Mouse (Mus musculus) gastrocnemius, postnatal 4 days (tissue): ENCODE results near the gene Gpr157. TPM values are rescaled to one million over a fixed set of nuclear protein-coding genes. Genes with fewer than 3 reads are reported as not detected.
A peak's percentile ranks its signal among the peaks of the same experiment; 100 is the strongest.

ENCODE experiments used
- DNase-seq, 2 experiments: peaks; one replicate each; pipeline ENCODE4 v3.0.0; 2021 to 2022; ENCODE audit warnings: low spot score in 2 of 2, mixed read lengths in 2 of 2
- total RNA-seq, 2 experiments: library from RNA; stranded (reverse); gene quantifications; 2 replicates each; pipeline ENCODE4 v1.2.3; 2021

Gene Gpr157
- total RNA-seq, 2 experiments from 2014 or later = 19.6 to 20.1 TPM

- DNase-seq = no peak
These were observed 18.5 kb downstream of the Gpr157 start for GRCm38 (mm10) chr4:150105671-150106070.

- DNase-seq = no peak
These were observed 19.5 kb downstream of the Gpr157 start for GRCm38 (mm10) chr4:150106637-150107036.

DNA sequence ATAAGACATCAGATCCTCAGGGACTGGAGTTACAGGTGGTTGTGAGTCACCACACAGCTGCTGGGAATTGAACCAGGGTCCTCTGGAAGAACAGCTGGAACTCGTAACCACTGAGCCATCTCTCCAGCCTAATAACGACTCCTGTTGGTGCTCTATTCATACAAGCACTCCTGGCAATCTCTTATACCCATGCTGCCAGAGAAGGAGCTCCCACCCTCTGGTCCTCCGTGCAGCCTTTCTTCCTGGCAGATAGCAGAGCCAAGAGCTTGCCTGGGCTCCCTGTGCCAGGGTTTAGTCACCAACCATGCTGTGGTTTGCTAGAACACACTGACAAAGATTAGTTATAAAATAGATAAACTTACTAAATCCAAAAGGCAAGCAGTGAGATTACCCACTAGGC lies 22.5 kb downstream of the Gpr157 start:
- DNase-seq = no peak

GRCm38 (mm10) chr4:150110373-150110772 lies 23.2 kb downstream of the Gpr157 start:
- DNase-seq = no peak

- peak in 1 of 2 experiments; percentile 56 for DNase-seq
These were observed 25.7 kb downstream of the Gpr157 start for GRCm38 (mm10) chr4:150112867-150113266.

DNA sequence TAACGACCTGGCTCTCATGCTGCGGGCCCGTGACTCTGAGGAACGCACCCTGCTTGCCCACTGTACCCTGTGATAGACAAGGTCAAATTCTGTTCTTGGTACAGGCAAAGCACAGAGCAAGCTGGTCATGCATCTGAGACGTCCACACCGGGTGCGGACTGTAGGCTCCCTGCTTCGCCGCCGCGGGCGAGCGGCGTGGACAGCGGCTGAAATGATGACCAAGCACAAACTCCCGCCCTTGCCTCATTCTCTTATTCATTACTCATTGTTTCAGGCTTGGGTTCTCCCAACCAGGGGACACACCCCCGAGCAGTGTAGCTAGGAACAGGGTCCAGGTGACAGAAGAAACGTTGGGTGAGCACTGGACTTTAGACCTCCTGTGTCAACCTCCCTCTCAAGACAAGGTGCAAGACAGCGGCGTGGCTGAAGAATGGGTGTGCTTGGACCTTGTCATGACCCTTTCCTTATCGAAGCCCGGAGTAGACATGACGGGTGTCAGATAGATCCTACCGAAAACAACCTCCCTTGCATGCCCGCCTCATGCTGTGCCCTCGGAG lies 27.4 kb downstream of the Gpr157 start:
- DNase-seq = no peak

- DNase-seq = no peak
These were observed 30.1 kb downstream of the Gpr157 start for GRCm38 (mm10) chr4:150117311-150117710.

GRCm38 (mm10) chr4:150118163-150118562 lies 31.0 kb downstream of the Gpr157 start:
- no peak for DNase-seq

GRCm38 (mm10) chr4:150119055-150119454 lies 31.9 kb downstream of the Gpr157 start, which contains the start of gene Slc2a5:
TSS of gene Slc2a5 (plus strand) at chr4:150119283.
- no peak for DNase-seq

DNA sequence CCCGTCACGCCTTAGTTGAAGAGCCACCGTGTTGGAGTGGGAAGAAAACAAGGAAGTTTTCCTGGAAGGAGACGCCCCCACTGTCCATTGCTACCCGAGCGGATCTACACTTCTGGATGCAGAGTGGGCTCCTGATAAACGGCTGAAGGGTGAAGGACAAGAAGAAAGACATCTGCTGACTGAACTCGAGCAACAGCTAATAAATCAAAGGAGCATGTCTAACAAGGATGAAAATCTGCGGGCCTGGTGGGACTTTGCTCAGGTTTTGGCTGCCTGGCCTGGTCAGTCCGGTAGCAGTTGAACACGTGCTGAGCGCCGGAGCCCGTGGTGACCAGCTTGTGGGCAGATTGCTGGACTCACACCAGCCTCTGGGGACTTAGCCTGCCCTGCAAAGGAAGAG lies 32.5 kb downstream of the Gpr157 start:
- DNase-seq = no peak

DNA sequence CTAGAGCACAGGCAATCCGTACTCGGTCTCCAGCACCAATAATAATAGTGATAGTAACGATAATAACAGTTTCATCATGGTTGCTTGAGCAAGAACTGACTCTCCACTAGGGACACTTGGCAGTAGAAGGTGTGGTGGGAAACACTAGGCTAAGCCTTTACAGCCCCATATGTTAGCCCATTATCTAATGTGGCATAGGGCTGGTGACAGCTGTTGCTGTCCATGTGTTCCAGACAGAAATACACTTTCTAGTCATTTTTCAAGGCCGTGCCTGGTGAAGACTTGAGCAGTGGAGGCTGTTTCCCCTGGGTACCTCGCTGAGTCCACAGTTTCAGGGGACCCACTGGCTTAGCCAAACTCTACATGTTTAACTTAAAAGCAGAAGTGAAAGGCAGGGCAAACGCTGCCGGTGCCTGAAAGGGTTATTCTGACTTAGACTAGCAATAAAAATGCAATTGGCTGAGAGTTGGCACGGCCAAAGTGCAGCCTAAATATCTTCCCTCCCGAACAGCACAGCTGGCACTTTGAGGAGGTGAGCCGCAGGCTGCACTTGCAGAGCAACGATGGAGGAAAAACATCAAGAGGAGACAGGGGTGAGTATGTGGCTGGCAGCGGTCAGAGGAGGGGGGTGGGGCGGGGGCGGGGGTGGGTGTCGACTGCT lies 33.1 kb downstream of the Gpr157 start:
- DNase-seq = no peak

DNA sequence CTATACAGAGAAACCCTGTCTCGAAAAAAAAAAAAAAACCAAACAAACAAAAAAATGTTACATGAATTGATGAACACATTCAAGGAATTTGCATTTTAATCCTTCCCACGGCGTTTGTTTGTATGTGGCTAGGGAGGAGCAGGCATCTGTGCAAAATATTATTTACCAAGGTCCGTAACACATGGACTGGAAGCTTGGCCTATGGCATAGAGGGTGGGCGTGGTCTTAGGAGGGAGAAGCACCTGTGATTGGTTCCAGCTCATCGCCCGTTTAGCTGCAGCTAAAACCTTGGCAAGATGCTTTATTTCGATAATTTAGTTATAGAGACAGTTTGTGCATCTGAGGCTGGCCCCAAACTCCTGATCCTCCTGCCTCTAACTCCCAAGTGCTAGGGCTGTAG lies 34.3 kb downstream of the Gpr157 start:
- DNase-seq = no peak

DNA sequence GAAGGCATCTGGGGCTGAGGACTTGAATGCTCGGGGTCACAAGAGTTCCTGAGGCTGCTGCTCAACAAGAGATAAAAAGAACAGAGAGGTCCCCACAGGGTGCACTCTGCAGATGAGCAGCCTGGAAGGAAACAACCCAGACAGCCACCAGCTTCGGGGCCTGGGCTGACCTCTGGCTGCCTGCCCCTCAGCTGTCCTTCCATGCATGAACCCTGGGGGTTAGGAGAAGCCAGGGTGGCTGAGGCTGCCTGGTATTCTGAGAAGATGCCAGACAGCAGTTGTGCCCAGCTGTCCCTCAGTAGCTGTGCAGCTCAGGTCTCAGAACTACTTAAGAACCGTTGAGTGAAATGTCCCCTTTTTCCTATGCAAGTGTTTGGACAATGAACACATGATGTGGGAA lies 35.3 kb downstream of the Gpr157 start:
- peak in 1 of 2 experiments; percentile 36 for DNase-seq

DNA sequence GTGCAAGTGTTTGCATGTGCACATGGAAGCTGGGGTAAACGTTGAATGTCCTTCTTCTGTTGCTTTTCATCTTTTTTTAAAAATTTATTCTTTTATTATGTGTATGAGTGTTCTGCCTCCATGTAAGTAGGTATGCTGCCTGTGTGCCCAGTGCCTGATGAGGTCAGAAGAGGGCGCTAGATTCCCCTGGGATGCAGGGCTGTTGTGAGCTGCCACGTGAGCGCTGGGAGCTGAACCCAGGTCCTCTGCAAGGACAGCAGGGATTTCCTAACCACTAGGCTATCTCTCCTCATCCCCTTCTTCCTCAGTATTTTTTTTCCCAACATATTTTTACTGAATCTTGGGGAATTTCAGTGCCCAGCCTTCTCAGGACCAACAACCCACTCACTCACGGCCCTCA lies 39.2 kb downstream of the Gpr157 start:
- DNase-seq = no peak

DNA sequence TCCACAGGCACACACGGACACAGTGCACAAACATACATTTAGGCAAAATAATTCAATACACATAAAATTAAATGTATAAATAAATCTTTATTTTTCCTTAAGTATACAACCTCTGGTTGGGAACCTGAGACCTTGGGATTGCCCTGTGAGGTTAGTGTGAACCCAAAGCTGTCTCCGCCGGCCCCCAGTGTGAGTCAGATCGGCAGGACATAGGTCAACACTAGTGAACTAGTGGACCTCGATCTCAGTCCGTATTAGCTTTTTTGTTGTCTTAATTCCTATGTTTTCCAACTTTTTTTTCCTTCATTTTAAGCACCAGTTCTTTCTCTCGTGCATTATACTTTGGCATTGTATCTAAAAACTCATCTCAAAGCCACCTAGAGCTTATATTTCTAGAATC lies 40.7 kb downstream of the Gpr157 start:
- no peak for DNase-seq

- DNase-seq = no peak
These were observed 41.4 kb downstream of the Gpr157 start for GRCm38 (mm10) chr4:150128571-150128970.

- DNase-seq = no peak
These were observed 43.5 kb downstream of the Gpr157 start for GRCm38 (mm10) chr4:150130661-150131060.

- no peak for DNase-seq
These were observed 45.6 kb downstream of the Gpr157 start for GRCm38 (mm10) chr4:150132692-150133271.

GRCm38 (mm10) chr4:150135254-150135653 lies 48.1 kb downstream of the Gpr157 start:
- DNase-seq = no peak

DNA sequence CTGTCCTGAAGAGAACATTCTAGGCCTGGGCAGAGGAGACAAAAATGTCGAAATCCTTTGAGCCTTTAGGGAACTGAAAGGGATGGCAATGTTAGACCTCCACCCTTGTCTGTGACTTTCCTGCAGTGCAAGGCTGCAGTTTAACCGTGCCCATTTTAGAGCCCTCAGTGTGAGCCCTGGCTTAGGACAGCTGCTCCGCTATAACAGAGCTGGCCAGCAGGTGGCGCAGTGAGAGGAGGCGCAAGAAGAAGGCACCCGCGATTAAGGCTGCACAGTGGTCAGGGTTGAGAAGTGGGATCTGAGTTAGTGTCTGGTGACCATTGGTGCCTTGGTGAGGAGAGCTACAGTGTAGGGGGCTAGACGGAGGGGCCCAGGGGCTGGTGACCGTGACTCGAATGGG lies 49.5 kb downstream of the Gpr157 start:
- peak; percentile 58 to 83 for DNase-seq

- no peak for DNase-seq
These were observed 50.4 kb downstream of the Gpr157 start for GRCm38 (mm10) chr4:150137368-150138083.

DNA sequence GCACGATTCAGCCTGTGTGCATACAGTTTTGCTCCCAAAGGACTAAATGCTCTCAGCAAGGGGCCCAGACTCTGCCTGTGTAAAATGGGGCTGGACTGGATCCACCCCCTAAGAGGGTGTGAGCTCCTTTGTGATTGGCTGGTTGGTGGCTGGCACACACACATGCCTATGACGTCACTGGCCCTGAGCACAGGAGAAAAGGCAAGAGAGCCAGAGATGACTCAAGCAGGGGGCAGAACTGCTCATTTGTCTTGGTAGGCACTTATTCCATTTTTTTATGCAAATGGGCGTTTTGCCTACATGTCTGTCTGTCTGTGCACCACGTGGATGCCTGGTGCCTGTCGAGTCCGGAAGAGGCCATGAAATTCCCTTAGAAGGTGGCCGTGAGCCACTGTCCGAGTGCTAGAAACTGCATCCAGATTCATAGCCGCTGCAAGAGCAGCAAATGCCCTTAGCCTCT lies 50.9 kb downstream of the Gpr157 start:
- DNase-seq = peak in 1 of 2 experiments; percentile 56
